Mouse (Mus musculus) midbrain, embryonic 11.5 days (tissue): ENCODE results near the gene Mylip. TPM values are rescaled to one million over a fixed set of nuclear protein-coding genes. Genes with fewer than 3 reads are reported as not detected.

ENCODE experiments used
- ATAC-seq: fragments of 200-750 bp; cut with Nextera tagmentation; 2 replicates; pipeline ENCODE4 v1.8.0; 2017; ENCODE audit warnings: moderate TSS enrichment, moderate library complexity; ENCODE audit not compliant: low FRiP score
- DNase-seq: peaks from one replicate; pipeline ENCODE4 v3.0.0; 2015; ENCODE audit warnings: low spot score; ENCODE audit errors: missing footprints
- H3K27ac ChIP-seq: fragments of 300-500 bp; sonication (generic); 2 replicates; pipeline ENCODE4 v1.5.1; 2014; ENCODE audit warnings: low read depth, low read length
- H3K27me3 ChIP-seq: fragments of 300-500 bp; sonication (generic); 2 replicates; pipeline ENCODE4 v1.6.1; 2014; ENCODE audit warnings: mild to moderate bottlenecking, low read length, moderate library complexity, mixed read lengths; ENCODE audit not compliant: control insufficient read depth, insufficient read depth
- H3K36me3 ChIP-seq: fragments of 300-500 bp; sonication (generic); 2 replicates; pipeline ENCODE4 v1.6.1; 2014; ENCODE audit warnings: mild to moderate bottlenecking, low read length, moderate library complexity, mixed read lengths; ENCODE audit not compliant: control insufficient read depth, insufficient read depth
- H3K4me1 ChIP-seq: fragments of 300-500 bp; sonication (generic); 2 replicates; pipeline ENCODE4 v1.6.1; 2014; ENCODE audit warnings: low read length; ENCODE audit not compliant: control insufficient read depth, insufficient read depth
- H3K4me2 ChIP-seq: fragments of 300-500 bp; sonication (generic); 2 replicates; pipeline ENCODE4 v1.6.1; 2014; ENCODE audit warnings: mild to moderate bottlenecking, moderate library complexity
- H3K4me3 ChIP-seq: fragments of 300-500 bp; sonication (generic); 2 replicates; pipeline ENCODE4 v1.5.1; 2014; ENCODE audit warnings: low read depth, low read length
- H3K9ac ChIP-seq: fragments of 300-500 bp; sonication (generic); 2 replicates; pipeline ENCODE4 v1.6.1; 2014; ENCODE audit warnings: low read length
- H3K9me3 ChIP-seq: fragments of 300-500 bp; sonication (generic); 2 replicates; pipeline ENCODE4 v1.6.1; 2016; ENCODE audit warnings: low read length; ENCODE audit not compliant: control insufficient read depth
- WGBS: fragments of 180-500 bp; shearing (Covaris S2); extraction: QIAGEN DNeasy Blood & Tissue Kit; methylation state at CpG from one replicate; pipeline ENCODE4 v1.1.7; 2014; 5-methylcytosine and 5-hydroxymethylcytosine counted together
- polyA plus RNA-seq: library from polyadenylated mRNA; unstranded; fragments of >200 nt; fragmentation: Nextera tagmentation; extraction: Ambion mirVana; gene quantifications from 2 replicates; pipeline ENCODE4 v1.2.1, GENCODE M21; 2014

Gene Mylip
- polyA plus RNA-seq, 1 experiment from 2014 or later = 3.9 TPM

GRCm38 (mm10) chr13:45406703-45407102 is 17.2 kb downstream of the Mylip start:
- Histone ChIP-seq H3K27me3 (no peaks in the 10 kb centered on the region), H3K36me3 (0 out of 2 replicates have a peak, but pooled peaks cover 6% of the 10 kb centered on the region), H3K27ac (no peak overlapping the region), H3K9ac (no peak overlapping the region), H3K9me3 (no peaks in the 10 kb centered on the region), H3K4me2 (no peak overlapping the region), H3K4me1 (no peaks in the 10 kb centered on the region), H3K4me3 (no peak overlapping the region)
- WGBS = 74% methylated on average over 6 of the region's 6 CpGs
- DNase-seq = no peak
- ATAC-seq = no peak

GRCm38 (mm10) chr13:45410936-45411335 is 21.4 kb downstream of the Mylip start:
- ATAC-seq = no peak
- no peak overlapping the region for H3K4me2 ChIP-seq
- WGBS = 85% methylated on average over 4 of the region's 4 CpGs
- H3K4me3 ChIP-seq = no peak overlapping the region
- no peak overlapping the region for H3K9ac ChIP-seq
- no peaks in the 10 kb centered on the region for H3K9me3 ChIP-seq
- H3K4me1 ChIP-seq = no peaks in the 10 kb centered on the region
- H3K36me3 ChIP-seq = 0 out of 2 replicates have a peak, but pooled peaks cover 6% of the 10 kb centered on the region
- no peak for DNase-seq
- no peak overlapping the region for H3K27ac ChIP-seq
- no peaks in the 10 kb centered on the region for H3K27me3 ChIP-seq

- no peak overlapping the region for H3K4me2 ChIP-seq
- no peak overlapping the region for H3K4me3 ChIP-seq
- no peaks in the 10 kb centered on the region for H3K9me3 ChIP-seq
- 100% methylated on average over 1 of the region's 1 CpGs for WGBS
- H3K36me3 ChIP-seq = 0 out of 2 replicates have a peak, but pooled peaks cover 4% of the 10 kb centered on the region
- no peak for ATAC-seq
- DNase-seq = peak; percentile 69
- H3K4me1 ChIP-seq = 0 out of 2 replicates have a peak, but pooled peaks cover 7% of the 10 kb centered on the region
- H3K27ac ChIP-seq = no peak overlapping the region
- no peaks in the 10 kb centered on the region for H3K27me3 ChIP-seq
- no peak overlapping the region for H3K9ac ChIP-seq
These were observed 23.5 kb downstream of the Mylip start for GRCm38 (mm10) chr13:45413066-45413465.

- 74% methylated on average over 9 of the region's 9 CpGs for WGBS
- ATAC-seq = no peak
- no peaks in the 10 kb centered on the region for H3K9me3 ChIP-seq
- H3K4me1 ChIP-seq = 0 out of 2 replicates have a peak, but pooled peaks cover 7% of the 10 kb centered on the region
- no peak overlapping the region for H3K4me3 ChIP-seq
- H3K9ac ChIP-seq = no peak overlapping the region
- H3K36me3 ChIP-seq = no peaks in the 10 kb centered on the region
- no peaks in the 10 kb centered on the region for H3K27me3 ChIP-seq
- no peak overlapping the region for H3K27ac ChIP-seq
- DNase-seq = no peak
- H3K4me2 ChIP-seq = no peak overlapping the region
These were observed 24.5 kb downstream of the Mylip start for GRCm38 (mm10) chr13:45414031-45414430.

- Histone ChIP-seq H3K9ac (peak overlapping the region; percentile 25; the same call in 1 of the 2 replicates), H3K9me3 (no peaks in the 10 kb centered on the region), H3K27me3 (no peaks in the 10 kb centered on the region), H3K4me2 (peak overlapping the region; percentile 21), H3K4me1 (0 out of 2 replicates have a peak, but pooled peaks cover 7% of the 10 kb centered on the region), H3K36me3 (no peaks in the 10 kb centered on the region), H3K27ac (no peak overlapping the region), H3K4me3 (no peak overlapping the region)
- WGBS = 44% methylated on average over 14 of the region's 14 CpGs
- peak; percentile 55 for ATAC-seq
- DNase-seq = peak; percentile 91
These were observed 27.1 kb downstream of the Mylip start for GRCm38 (mm10) chr13:45416621-45417057.

GRCm38 (mm10) chr13:45418986-45419385 is 29.4 kb downstream of the Mylip start:
- WGBS = 78% methylated on average over 12 of the region's 12 CpGs
- Histone ChIP-seq H3K9ac (no peak overlapping the region), H3K27ac (no peak overlapping the region), H3K9me3 (no peaks in the 10 kb centered on the region), H3K36me3 (no peaks in the 10 kb centered on the region), H3K4me3 (no peak overlapping the region), H3K4me1 (0 out of 2 replicates have a peak, but pooled peaks cover 7% of the 10 kb centered on the region), H3K27me3 (no peaks in the 10 kb centered on the region), H3K4me2 (no peak overlapping the region)
- no peak for ATAC-seq
- DNase-seq = no peak

GRCm38 (mm10) chr13:45422251-45422650 is 32.7 kb downstream of the Mylip start:
- H3K27me3 ChIP-seq = no peaks in the 10 kb centered on the region
- DNase-seq (no peak), ATAC-seq (no peak)
- no peaks in the 10 kb centered on the region for H3K4me1 ChIP-seq
- no peak overlapping the region for H3K4me3 ChIP-seq
- H3K36me3 ChIP-seq = no peaks in the 10 kb centered on the region
- H3K9ac ChIP-seq = no peak overlapping the region
- WGBS = 88% methylated on average over 13 of the region's 13 CpGs
- no peak overlapping the region for H3K27ac ChIP-seq
- no peak overlapping the region for H3K4me2 ChIP-seq
- no peaks in the 10 kb centered on the region for H3K9me3 ChIP-seq

GRCm38 (mm10) chr13:45422709-45423108 is 33.2 kb downstream of the Mylip start:
- Histone ChIP-seq H3K36me3 (no peaks in the 10 kb centered on the region), H3K27ac (no peak overlapping the region), H3K9ac (no peak overlapping the region), H3K4me1 (no peaks in the 10 kb centered on the region), H3K4me2 (no peak overlapping the region), H3K27me3 (no peaks in the 10 kb centered on the region), H3K4me3 (no peak overlapping the region), H3K9me3 (no peaks in the 10 kb centered on the region)
- DNase-seq = no peak
- 88% methylated on average over 5 of the region's 5 CpGs for WGBS
- no peak for ATAC-seq

- no peak overlapping the region for H3K27ac ChIP-seq
- WGBS = 91% methylated on average over 5 of the region's 5 CpGs
- no peaks in the 10 kb centered on the region for H3K4me1 ChIP-seq
- no peaks in the 10 kb centered on the region for H3K27me3 ChIP-seq
- no peak for ATAC-seq
- H3K9ac ChIP-seq = no peak overlapping the region
- no peak overlapping the region for H3K4me3 ChIP-seq
- H3K4me2 ChIP-seq = no peak overlapping the region
- no peaks in the 10 kb centered on the region for H3K9me3 ChIP-seq
- no peaks in the 10 kb centered on the region for H3K36me3 ChIP-seq
- no peak for DNase-seq
These were observed 34.4 kb downstream of the Mylip start for GRCm38 (mm10) chr13:45423905-45424304.
